Mouse (Mus musculus): Measurements from ENCODE around the gene Prkcb. TPM values are rescaled to one million over a fixed set of nuclear protein-coding genes. Genes with fewer than 3 reads are reported as not detected.
A peak's percentile ranks its signal among the peaks of the same experiment; 100 is the strongest.

The Prkcb gene
- polyA plus RNA-seq, 1 experiment from 2014 or later, result 2.1 TPM

DNA sequence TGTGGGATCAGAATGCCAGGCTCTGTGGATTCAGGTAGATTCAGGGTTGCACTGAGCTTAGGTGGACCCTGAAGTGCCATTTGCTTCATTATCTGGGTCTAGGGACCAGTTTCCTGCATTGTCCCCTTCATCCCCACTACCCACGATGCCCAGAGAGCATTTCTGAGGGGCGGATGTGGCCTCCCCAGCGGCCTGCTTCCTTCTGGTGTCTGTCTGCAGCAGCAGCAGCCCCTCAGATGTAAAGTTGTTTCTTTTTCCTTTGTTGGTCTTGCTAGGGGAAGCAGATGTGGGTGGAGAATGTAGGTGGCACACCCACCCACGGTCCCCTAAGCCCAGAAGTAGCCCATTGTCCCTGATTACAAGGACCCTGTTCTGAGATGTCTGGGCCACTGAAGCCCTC lies 99.3 kb downstream of the Prkcb start:
- DNase-seq (ENCODE audit: low spot score), result no peak
- Histone ChIP-seq H3K9me3 (replicated peaks; ENCODE audit: low read length) (no peaks in the 10 kb centered on the region), H3K4me2 (ENCODE audit: low read length) (no peak overlapping the region), H3K36me3 (ENCODE audit: insufficient read depth, low read length) (no peaks in the 10 kb centered on the region), H3K27ac (no peak overlapping the region), H3K9ac (ENCODE audit: low read depth, low read length) (no peak overlapping the region), H3K4me1 (replicated peaks; ENCODE audit: insufficient read depth, low read length) (0 out of 2 replicates have a peak, but pooled peaks cover 2% of the 10 kb centered on the region), H3K4me3 (replicated peaks; ENCODE audit: low read depth, low read length) (no peak overlapping the region), H3K27me3 (ENCODE audit: insufficient read depth, low read length) (no peaks in the 10 kb centered on the region)
- no peak for ATAC-seq (replicated peaks; ENCODE audit: low FRiP score, low read depth)
- WGBS, result 72% methylated on average over 4 of the region's 4 CpGs
- no peak for TF ChIP-seq CTCF (IDR thresholded peaks at IDR 0.05; ENCODE audit: low read depth)

DNA sequence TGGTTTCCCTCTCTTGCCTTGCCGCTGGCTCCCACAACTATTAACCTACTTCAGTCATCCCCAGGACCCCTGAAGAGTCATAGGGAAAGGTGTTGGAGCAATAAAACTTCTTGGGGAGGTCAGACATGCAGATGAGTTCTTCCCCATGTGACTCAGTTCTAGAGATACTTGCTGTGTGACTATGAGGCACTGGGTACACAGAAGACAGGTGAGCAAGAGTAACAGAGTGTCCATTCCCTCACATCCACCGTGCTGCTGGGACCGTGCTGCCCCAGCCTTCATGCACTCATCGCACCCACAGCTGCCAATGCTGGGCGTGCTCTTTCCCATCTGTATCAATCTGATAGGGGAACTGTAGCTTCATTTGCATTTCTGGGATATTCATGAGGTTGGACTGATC lies 100.3 kb downstream of the Prkcb start:
- Histone ChIP-seq H3K9me3 (replicated peaks; ENCODE audit: low read length) (no peaks in the 10 kb centered on the region), H3K27ac (no peak overlapping the region), H3K4me3 (replicated peaks; ENCODE audit: low read depth, low read length) (no peak overlapping the region), H3K4me1 (replicated peaks; ENCODE audit: insufficient read depth, low read length) (0 out of 2 replicates have a peak, but pooled peaks cover 2% of the 10 kb centered on the region), H3K36me3 (ENCODE audit: insufficient read depth, low read length) (no peaks in the 10 kb centered on the region), H3K4me2 (ENCODE audit: low read length) (no peak overlapping the region), H3K27me3 (ENCODE audit: insufficient read depth, low read length) (no peaks in the 10 kb centered on the region), H3K9ac (ENCODE audit: low read depth, low read length) (no peak overlapping the region)
- no peak for TF ChIP-seq CTCF (IDR thresholded peaks at IDR 0.05; ENCODE audit: low read depth)
- no peak for DNase-seq (ENCODE audit: low spot score)
- ATAC-seq (replicated peaks; ENCODE audit: low FRiP score, low read depth), result no peak
- 77% methylated on average over 5 of the region's 5 CpGs for WGBS

DNA sequence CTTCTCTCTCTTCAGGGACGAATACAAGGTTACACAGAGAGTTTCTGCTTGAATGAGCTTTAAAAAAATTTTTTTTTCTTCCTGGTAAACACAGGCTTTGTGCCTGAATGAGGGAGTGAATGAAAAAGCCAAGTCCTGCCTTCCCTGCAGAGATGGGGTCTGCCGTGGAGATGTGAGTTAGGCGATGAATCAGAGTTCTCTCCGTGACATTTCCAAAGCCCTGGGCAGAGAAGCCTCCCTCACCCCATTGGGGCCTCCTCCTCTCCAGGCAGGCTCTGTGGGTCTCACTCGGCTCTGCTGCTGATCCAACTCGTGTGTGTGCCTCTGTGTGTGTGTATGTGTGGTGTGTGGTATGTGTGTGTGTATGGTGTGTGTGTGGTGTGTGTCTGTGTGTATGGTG lies 101.1 kb downstream of the Prkcb start:
- no peaks in the 10 kb centered on the region for H3K9me3 ChIP-seq (replicated peaks; ENCODE audit: low read length)
- no peak for TF ChIP-seq CTCF (IDR thresholded peaks at IDR 0.05; ENCODE audit: low read depth)
- no peak overlapping the region for H3K27ac ChIP-seq
- no peaks in the 10 kb centered on the region for H3K36me3 ChIP-seq (ENCODE audit: insufficient read depth, low read length)
- no peak overlapping the region for H3K9ac ChIP-seq (ENCODE audit: low read depth, low read length)
- 20% methylated on average over 6 of the region's 6 CpGs for WGBS
- DNase-seq (ENCODE audit: low spot score), result no peak
- no peak overlapping the region for H3K4me3 ChIP-seq (replicated peaks; ENCODE audit: low read depth, low read length)
- H3K4me1 ChIP-seq (replicated peaks; ENCODE audit: insufficient read depth, low read length), result 0 out of 2 replicates have a peak, but pooled peaks cover 2% of the 10 kb centered on the region
- H3K27me3 ChIP-seq (ENCODE audit: insufficient read depth, low read length), result no peaks in the 10 kb centered on the region
- no peak for ATAC-seq (replicated peaks; ENCODE audit: low FRiP score, low read depth)
- H3K4me2 ChIP-seq (ENCODE audit: low read length), result no peak overlapping the region

DNA sequence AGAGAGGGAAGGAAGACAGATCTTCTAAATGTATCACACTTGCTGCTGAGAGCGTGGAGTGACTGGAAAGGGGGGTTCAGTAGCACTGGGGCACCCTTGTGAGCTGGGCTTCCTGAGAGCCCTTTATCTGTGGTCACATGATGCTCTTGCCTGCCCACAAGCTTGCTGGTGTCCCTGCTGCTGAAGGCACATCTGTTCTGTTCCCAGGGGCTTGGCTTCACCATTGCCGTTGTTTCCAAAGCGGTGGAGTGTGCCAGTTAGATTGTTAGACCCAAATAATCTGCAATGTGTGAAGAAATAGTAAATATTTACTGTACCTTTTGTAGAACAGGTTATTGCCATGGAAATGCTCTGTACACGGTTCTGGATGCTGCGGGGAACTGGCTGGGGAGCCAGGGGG lies 101.6 kb downstream of the Prkcb start:
- ATAC-seq (replicated peaks; ENCODE audit: low FRiP score, low read depth), result no peak
- WGBS, result 57% methylated on average over 5 of the region's 5 CpGs
- Histone ChIP-seq H3K27ac (no peak overlapping the region), H3K9me3 (replicated peaks; ENCODE audit: low read length) (no peaks in the 10 kb centered on the region), H3K4me1 (replicated peaks; ENCODE audit: insufficient read depth, low read length) (0 out of 2 replicates have a peak, but pooled peaks cover 2% of the 10 kb centered on the region), H3K9ac (ENCODE audit: low read depth, low read length) (no peak overlapping the region), H3K27me3 (ENCODE audit: insufficient read depth, low read length) (no peaks in the 10 kb centered on the region), H3K4me3 (replicated peaks; ENCODE audit: low read depth, low read length) (no peak overlapping the region), H3K36me3 (ENCODE audit: insufficient read depth, low read length) (no peaks in the 10 kb centered on the region), H3K4me2 (ENCODE audit: low read length) (no peak overlapping the region)
- no peak for TF ChIP-seq CTCF (IDR thresholded peaks at IDR 0.05; ENCODE audit: low read depth)
- DNase-seq (ENCODE audit: low spot score), result no peak

DNA sequence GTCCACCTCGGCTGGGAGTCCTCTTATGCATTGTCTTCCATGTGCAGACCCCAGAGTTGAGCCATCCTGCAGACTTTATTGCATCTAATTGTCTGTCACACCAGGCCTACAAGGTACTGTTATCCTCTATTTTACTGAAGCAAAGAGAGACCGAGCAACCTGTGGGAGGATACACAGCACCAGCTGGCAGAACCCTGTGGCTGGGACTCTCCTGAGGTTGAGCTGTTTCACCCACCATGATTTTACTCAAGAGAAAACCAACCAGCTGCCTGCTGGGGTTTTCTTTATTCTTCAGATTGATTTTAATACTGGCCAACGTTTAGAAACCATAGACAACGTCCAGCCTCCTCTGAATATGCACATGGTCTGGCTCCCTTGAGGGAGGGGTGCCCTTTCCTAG lies 102.1 kb downstream of the Prkcb start:
- 65% methylated on average over 4 of the region's 4 CpGs for WGBS
- DNase-seq (ENCODE audit: low spot score), result no peak
- Histone ChIP-seq H3K27ac (no peak overlapping the region), H3K4me1 (replicated peaks; ENCODE audit: insufficient read depth, low read length) (0 out of 2 replicates have a peak, but pooled peaks cover 2% of the 10 kb centered on the region), H3K4me2 (ENCODE audit: low read length) (no peak overlapping the region), H3K36me3 (ENCODE audit: insufficient read depth, low read length) (no peaks in the 10 kb centered on the region), H3K4me3 (replicated peaks; ENCODE audit: low read depth, low read length) (no peak overlapping the region), H3K27me3 (ENCODE audit: insufficient read depth, low read length) (no peaks in the 10 kb centered on the region), H3K9ac (ENCODE audit: low read depth, low read length) (no peak overlapping the region), H3K9me3 (replicated peaks; ENCODE audit: low read length) (no peaks in the 10 kb centered on the region)
- no peak for TF ChIP-seq CTCF (IDR thresholded peaks at IDR 0.05; ENCODE audit: low read depth)
- ATAC-seq (replicated peaks; ENCODE audit: low FRiP score, low read depth), result no peak

DNA sequence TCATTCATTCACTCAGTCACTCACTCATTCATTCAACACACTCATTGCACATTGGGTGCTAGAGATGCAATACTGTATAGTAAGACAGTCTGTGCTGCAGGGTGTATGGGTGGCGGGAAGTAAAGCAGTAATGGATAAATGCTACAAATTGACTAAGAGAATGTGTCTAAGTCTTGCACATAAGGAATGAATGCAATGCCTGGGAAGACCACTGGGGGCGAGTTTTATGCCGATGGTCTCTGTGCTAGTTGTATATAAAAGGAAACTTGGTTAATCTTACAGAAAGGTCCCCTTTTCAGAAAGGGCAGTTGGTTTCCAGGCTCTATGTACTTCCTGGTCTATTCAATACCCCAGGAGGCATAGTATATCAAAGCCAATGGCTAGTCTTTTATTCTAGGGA lies 102.8 kb downstream of the Prkcb start:
- ATAC-seq (replicated peaks; ENCODE audit: low FRiP score, low read depth) (no peak), DNase-seq (ENCODE audit: low spot score) (no peak)
- H3K9me3 ChIP-seq (replicated peaks; ENCODE audit: low read length), result no peaks in the 10 kb centered on the region

DNA sequence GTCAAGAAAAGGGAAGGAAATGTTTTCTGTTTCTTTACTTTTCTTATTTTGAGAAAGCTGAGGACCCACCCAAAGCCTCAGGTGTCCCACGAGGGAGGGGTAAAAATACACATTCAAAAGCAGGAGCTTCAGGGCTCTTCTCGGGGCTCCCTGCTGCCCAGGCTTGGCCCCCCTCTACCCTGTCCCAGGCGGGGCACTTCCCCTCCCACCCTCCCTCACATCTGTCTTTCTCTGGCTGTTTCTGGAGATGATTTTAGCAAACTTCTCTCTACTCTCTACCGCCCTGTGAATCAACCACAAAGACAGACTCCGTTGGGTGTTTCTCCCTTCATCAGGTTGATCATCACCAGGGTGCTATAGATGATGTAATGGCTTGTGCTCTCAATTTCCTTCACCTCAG lies 105.4 kb downstream of the Prkcb start:
- Histone ChIP-seq H3K9ac (ENCODE audit: low read depth, low read length) (no peak overlapping the region), H3K27me3 (ENCODE audit: insufficient read depth, low read length) (no peaks in the 10 kb centered on the region), H3K27ac (no peak overlapping the region), H3K36me3 (ENCODE audit: insufficient read depth, low read length) (no peaks in the 10 kb centered on the region), H3K4me3 (replicated peaks; ENCODE audit: low read depth, low read length) (no peak overlapping the region), H3K4me1 (replicated peaks; ENCODE audit: insufficient read depth, low read length) (0 out of 2 replicates have a peak, but pooled peaks cover 2% of the 10 kb centered on the region), H3K9me3 (replicated peaks; ENCODE audit: low read length) (no peaks in the 10 kb centered on the region), H3K4me2 (ENCODE audit: low read length) (no peak overlapping the region)
- TF ChIP-seq CTCF (IDR thresholded peaks at IDR 0.05; ENCODE audit: low read depth), result no peak
- 49% methylated on average over 5 of the region's 5 CpGs for WGBS
- ATAC-seq (replicated peaks; ENCODE audit: low FRiP score, low read depth), result no peak
- no peak for DNase-seq (ENCODE audit: low spot score)

More for the DNA sequence above, 102.8 kb downstream of the Prkcb start:
- Histone ChIP-seq H3K27ac (no peak overlapping the region), H3K4me1 (replicated peaks; ENCODE audit: insufficient read depth, low read length) (0 out of 2 replicates have a peak, but pooled peaks cover 2% of the 10 kb centered on the region), H3K36me3 (ENCODE audit: insufficient read depth, low read length) (no peaks in the 10 kb centered on the region), H3K27me3 (ENCODE audit: insufficient read depth, low read length) (no peaks in the 10 kb centered on the region), H3K4me2 (ENCODE audit: low read length) (no peak overlapping the region), H3K9ac (ENCODE audit: low read depth, low read length) (no peak overlapping the region), H3K4me3 (replicated peaks; ENCODE audit: low read depth, low read length) (no peak overlapping the region)
- TF ChIP-seq CTCF (IDR thresholded peaks at IDR 0.05; ENCODE audit: low read depth), result peak; percentile 44
- 83% methylated on average over 3 of the region's 3 CpGs for WGBS
